Mouse (Mus musculus): Measurements from ENCODE around the gene Camk2n1. TPM values are rescaled to one million over a fixed set of nuclear protein-coding genes. Genes with fewer than 3 reads are reported as not detected.
A peak's percentile ranks its signal among the peaks of the same experiment; 100 is the strongest.

The Camk2n1 gene
- polyA plus RNA-seq, 1 experiment from 2014 or later: 1.6 TPM

GRCm38 (mm10) chr4:138499856-138500645 lies 45.9 kb downstream of the Camk2n1 start:
- Histone ChIP-seq H3K4me3 (replicated peaks) (no peak overlapping the region), H3K4me1 (replicated peaks) (peaks cover 34% of the 10 kb centered on the region), H3K27ac (no peak overlapping the region), H3K9ac (replicated peaks) (no peak overlapping the region), H3K36me3 (no peaks in the 10 kb centered on the region), H3K4me2 (no peak overlapping the region), H3K27me3 (peaks cover 27% of the 10 kb centered on the region), H3K9me3 (no peaks in the 10 kb centered on the region)
- WGBS: 83% methylated on average over 21 of the region's 21 CpGs
- ATAC-seq (ENCODE audit: insufficient number of reproducible peaks, insufficient read depth, low FRiP score, low TSS enrichment, low read depth): no peak

GRCm38 (mm10) chr4:138501048-138501447 lies 46.9 kb downstream of the Camk2n1 start:
- no peak overlapping the region for H3K4me3 ChIP-seq (replicated peaks)
- ATAC-seq (ENCODE audit: insufficient number of reproducible peaks, insufficient read depth, low FRiP score, low TSS enrichment, low read depth): no peak
- H3K36me3 ChIP-seq: no peaks in the 10 kb centered on the region
- H3K27ac ChIP-seq: no peak overlapping the region
- no peaks in the 10 kb centered on the region for H3K9me3 ChIP-seq
- H3K4me2 ChIP-seq: no peak overlapping the region
- peaks cover 29% of the 10 kb centered on the region for H3K4me1 ChIP-seq (replicated peaks)
- WGBS: 79% methylated on average over 5 of the region's 5 CpGs
- H3K9ac ChIP-seq (replicated peaks): no peak overlapping the region
- peaks cover 35% of the 10 kb centered on the region for H3K27me3 ChIP-seq

- Histone ChIP-seq H3K9me3 (no peaks in the 10 kb centered on the region), H3K4me3 (replicated peaks) (no peak overlapping the region), H3K4me2 (peak overlapping the region; percentile 40), H3K27ac (no peak overlapping the region), H3K9ac (replicated peaks) (peak overlapping the region; percentile 42; the same call in 1 of the 2 replicates), H3K4me1 (replicated peaks) (peaks cover 20% of the 10 kb centered on the region), H3K36me3 (no peaks in the 10 kb centered on the region), H3K27me3 (peaks cover 41% of the 10 kb centered on the region)
- 0 out of 2 replicates have a peak, but pooled peaks have one; percentile 47 for ATAC-seq (ENCODE audit: insufficient number of reproducible peaks, insufficient read depth, low FRiP score, low TSS enrichment, low read depth)
- WGBS: under 1% methylated on average over 16 of the region's 16 CpGs
Measured at GRCm38 (mm10) chr4:138504632-138505101, 50.6 kb downstream of the Camk2n1 start.

- 0 out of 2 replicates have a peak, but pooled peaks have one; percentile 52 for ATAC-seq (ENCODE audit: insufficient number of reproducible peaks, insufficient read depth, low FRiP score, low TSS enrichment, low read depth)
- WGBS: 3% methylated on average over 10 of the region's 10 CpGs
- Histone ChIP-seq H3K4me1 (replicated peaks) (peaks cover 20% of the 10 kb centered on the region), H3K27me3 (peaks cover 41% of the 10 kb centered on the region), H3K27ac (no peak overlapping the region), H3K4me2 (peak overlapping the region; percentile 40), H3K36me3 (no peaks in the 10 kb centered on the region), H3K4me3 (replicated peaks) (no peak overlapping the region), H3K9me3 (no peaks in the 10 kb centered on the region), H3K9ac (replicated peaks) (no peak overlapping the region)
Measured at GRCm38 (mm10) chr4:138505171-138505870, 51.2 kb downstream of the Camk2n1 start.

GRCm38 (mm10) chr4:138507903-138508302 lies 53.8 kb downstream of the Camk2n1 start:
- Histone ChIP-seq H3K36me3 (no peaks in the 10 kb centered on the region), H3K4me3 (replicated peaks) (no peak overlapping the region), H3K9ac (replicated peaks) (no peak overlapping the region), H3K4me1 (replicated peaks) (peaks cover 20% of the 10 kb centered on the region), H3K9me3 (no peaks in the 10 kb centered on the region), H3K27me3 (peaks cover 41% of the 10 kb centered on the region), H3K27ac (no peak overlapping the region), H3K4me2 (no peak overlapping the region)
- 68% methylated on average over 6 of the region's 6 CpGs for WGBS
- ATAC-seq (ENCODE audit: insufficient number of reproducible peaks, insufficient read depth, low FRiP score, low TSS enrichment, low read depth): no peak

Other genes starting within 250 kb of the Camk2n1 start
- 193 and 207 TPM in 2 replicates for gene Hp1bp3, start 238.0 kb upstream of the Camk2n1 start, polyA plus RNA-seq (2016; fragmentation: Nextera tagmentation; extraction: Ambion mirVana)
- gene Sh2d5, start 203.9 kb upstream of the Camk2n1 start, polyA plus RNA-seq (2016; fragmentation: Nextera tagmentation; extraction: Ambion mirVana): 0.87 and 1.9 TPM in 2 replicates
- gene Kif17, start 203.9 kb upstream of the Camk2n1 start, polyA plus RNA-seq (2016; fragmentation: Nextera tagmentation; extraction: Ambion mirVana): 1.0 and 1.3 TPM in 2 replicates
- gene Ddost, start 149.6 kb upstream of the Camk2n1 start, polyA plus RNA-seq (2016; fragmentation: Nextera tagmentation; extraction: Ambion mirVana): 289 and 299 TPM in 2 replicates
- gene Pink1, start 128.0 kb upstream of the Camk2n1 start, polyA plus RNA-seq (2016; fragmentation: Nextera tagmentation; extraction: Ambion mirVana): 55.8 and 57.4 TPM in 2 replicates
- 4.0 and 4.2 TPM in 2 replicates for gene Cda, start 86.3 kb upstream of the Camk2n1 start, polyA plus RNA-seq (2016; fragmentation: Nextera tagmentation; extraction: Ambion mirVana)
- gene Fam43b, start 57.8 kb upstream of the Camk2n1 start, polyA plus RNA-seq (2016; fragmentation: Nextera tagmentation; extraction: Ambion mirVana): not detected in 2 replicates
- gene Mul1, start 19.6 kb upstream of the Camk2n1 start, polyA plus RNA-seq (2016; fragmentation: Nextera tagmentation; extraction: Ambion mirVana): 15.4 and 20.8 TPM in 2 replicates
- gene Vwa5b1, start 181.6 kb downstream of the Camk2n1 start, polyA plus RNA-seq (2016; fragmentation: Nextera tagmentation; extraction: Ambion mirVana): 0.15 TPM in 1 of 2 replicates, not detected in the other